Mouse (Mus musculus) forebrain, postnatal 0 days (tissue): ENCODE measurements at regions not wholly inside any gene's neighbourhood (a gene's known extent, or its start where the extent isn't known, plus 50 kb on each side); places are given as distances from the start of the nearest gene placed in this dataset.

Experiments used
- ATAC-seq: fragments of 200-750 bp; cut with Nextera tagmentation; 2 replicates; pipeline ENCODE4 v1.8.0; 2017; ENCODE audit warnings: mild to moderate bottlenecking, moderate library complexity
- DNase-seq: peaks from one replicate; pipeline ENCODE4 v3.0.0-alpha.2; 2015
- H3K27ac ChIP-seq: fragments of 300-500 bp; sonication (generic); 2 replicates; pipeline ENCODE4 v1.5.1; 2014; ENCODE audit warnings: low read depth, mild to moderate bottlenecking, antibody characterized with exemption, low read length, moderate library complexity, mixed read lengths
- H3K27me3 ChIP-seq: fragments of 300-500 bp; sonication (generic); 2 replicates; pipeline ENCODE4 v1.6.1; 2014; ENCODE audit warnings: mild to moderate bottlenecking, low read length, mixed read lengths; ENCODE audit not compliant: insufficient read depth
- H3K36me3 ChIP-seq: fragments of 300-500 bp; sonication (generic); 2 replicates; pipeline ENCODE4 v1.6.1; 2014; ENCODE audit warnings: mild to moderate bottlenecking, moderate library complexity; ENCODE audit not compliant: insufficient read depth
- H3K4me1 ChIP-seq: fragments of 300-500 bp; sonication (generic); 2 replicates; pipeline ENCODE4 v1.6.1; 2014; ENCODE audit warnings: antibody characterized with exemption; ENCODE audit not compliant: insufficient read depth
- H3K4me2 ChIP-seq: fragments of 300-500 bp; sonication (generic); 2 replicates; pipeline ENCODE4 v1.6.1; 2014; ENCODE audit warnings: low read depth, mild to moderate bottlenecking, moderate library complexity
- H3K4me3 ChIP-seq: fragments of 300-500 bp; sonication (generic); 2 replicates; pipeline ENCODE4 v1.5.1; 2014; ENCODE audit warnings: low read depth, low read length, mixed read lengths
- H3K9ac ChIP-seq: fragments of 300-500 bp; sonication (generic); 2 replicates; pipeline ENCODE4 v1.6.1; 2014; ENCODE audit warnings: mild to moderate bottlenecking
- H3K9me3 ChIP-seq: fragments of 300-500 bp; sonication (generic); 2 replicates; pipeline ENCODE4 v1.6.1; 2016; ENCODE audit warnings: low read length
- CTCF ChIP-seq: sonication (generic); IDR thresholded peaks from 2 replicates; pipeline ENCODE4 v1.5.1; 2016; ENCODE audit warnings: antibody characterized with exemption, control low read depth, low read depth
- WGBS: fragments of 180-500 bp; shearing (Covaris S2); extraction: QIAGEN DNeasy Blood & Tissue Kit; methylation state at CpG from one replicate; pipeline ENCODE4 v1.1.7; 2014; 5-methylcytosine and 5-hydroxymethylcytosine counted together

GRCm38 (mm10) chr10:74722971-74723370 is 244.0 kb upstream of the Gnaz start:
- TF ChIP-seq CTCF = no peak
- Histone ChIP-seq H3K9me3 (no peaks in the 10 kb centered on the region), H3K4me3 (no peak overlapping the region), H3K9ac (no peak overlapping the region), H3K27me3 (no peaks in the 10 kb centered on the region), H3K4me1 (no peaks in the 10 kb centered on the region), H3K27ac (no peak overlapping the region), H3K4me2 (no peak overlapping the region), H3K36me3 (no peaks in the 10 kb centered on the region)
- no peak for ATAC-seq
- no peak for DNase-seq

GRCm38 (mm10) chr10:74749446-74749845 is 217.5 kb upstream of the Gnaz start:
- no peak overlapping the region for H3K4me2 ChIP-seq
- H3K27me3 ChIP-seq = no peaks in the 10 kb centered on the region
- WGBS = 99% methylated on average over 2 of the region's 2 CpGs
- no peak for ATAC-seq
- H3K4me1 ChIP-seq = no peaks in the 10 kb centered on the region
- TF ChIP-seq CTCF = no peak
- no peak for DNase-seq
- H3K27ac ChIP-seq = no peak overlapping the region
- no peak overlapping the region for H3K4me3 ChIP-seq
- no peak overlapping the region for H3K9ac ChIP-seq
- H3K36me3 ChIP-seq = no peaks in the 10 kb centered on the region
- H3K9me3 ChIP-seq = no peaks in the 10 kb centered on the region

GRCm38 (mm10) chr10:74750879-74751278 is 216.1 kb upstream of the Gnaz start:
- H3K27ac ChIP-seq = no peak overlapping the region
- no peak for ATAC-seq

GRCm38 (mm10) chr10:74760734-74761133 is 206.2 kb upstream of the Gnaz start:
- no peaks in the 10 kb centered on the region for H3K4me1 ChIP-seq
- TF ChIP-seq CTCF = no peak
- DNase-seq (no peak), ATAC-seq (no peak)
- H3K36me3 ChIP-seq = no peaks in the 10 kb centered on the region
- H3K9me3 ChIP-seq = no peaks in the 10 kb centered on the region
- no peaks in the 10 kb centered on the region for H3K27me3 ChIP-seq
- no peak overlapping the region for H3K9ac ChIP-seq
- H3K4me2 ChIP-seq = no peak overlapping the region
- 54% methylated on average over 9 of the region's 9 CpGs for WGBS
- H3K27ac ChIP-seq = no peak overlapping the region
- H3K4me3 ChIP-seq = no peak overlapping the region

More at GRCm38 (mm10) chr10:74750879-74751278, 216.1 kb upstream of the Gnaz start:
- Histone ChIP-seq H3K4me1 (no peaks in the 10 kb centered on the region), H3K4me2 (no peak overlapping the region), H3K36me3 (no peaks in the 10 kb centered on the region), H3K4me3 (no peak overlapping the region), H3K27me3 (no peaks in the 10 kb centered on the region), H3K9me3 (no peaks in the 10 kb centered on the region), H3K9ac (no peak overlapping the region)
- no peak for TF ChIP-seq CTCF
- no peak for DNase-seq

GRCm38 (mm10) chr10:74789245-74789644 is 177.7 kb upstream of the Gnaz start:
- H3K9ac ChIP-seq = no peak overlapping the region
- no peaks in the 10 kb centered on the region for H3K4me1 ChIP-seq
- H3K4me2 ChIP-seq = no peak overlapping the region
- no peak overlapping the region for H3K4me3 ChIP-seq
- ATAC-seq (no peak), DNase-seq (no peak)
- H3K36me3 ChIP-seq = no peaks in the 10 kb centered on the region
- TF ChIP-seq CTCF = no peak
- H3K9me3 ChIP-seq = no peaks in the 10 kb centered on the region
- H3K27me3 ChIP-seq = no peaks in the 10 kb centered on the region
- WGBS = 89% methylated on average over 2 of the region's 2 CpGs
- H3K27ac ChIP-seq = no peak overlapping the region

- Histone ChIP-seq H3K36me3 (no peaks in the 10 kb centered on the region), H3K27ac (no peak overlapping the region), H3K4me3 (no peak overlapping the region), H3K27me3 (no peaks in the 10 kb centered on the region), H3K4me2 (no peak overlapping the region), H3K4me1 (no peaks in the 10 kb centered on the region), H3K9me3 (no peaks in the 10 kb centered on the region), H3K9ac (no peak overlapping the region)
- no peak for DNase-seq
- no peak for TF ChIP-seq CTCF
- no peak for ATAC-seq
- WGBS = 81% methylated on average over 3 of the region's 3 CpGs
Measured at GRCm38 (mm10) chr10:74789987-74790386, 177.0 kb upstream of the Gnaz start.

- no peaks in the 10 kb centered on the region for H3K36me3 ChIP-seq
- DNase-seq (no peak), ATAC-seq (no peak)
- no peak overlapping the region for H3K9ac ChIP-seq
- H3K27ac ChIP-seq = no peak overlapping the region
- no peak for TF ChIP-seq CTCF
- H3K4me2 ChIP-seq = no peak overlapping the region
- no peak overlapping the region for H3K4me3 ChIP-seq
- H3K4me1 ChIP-seq = no peaks in the 10 kb centered on the region
- no peaks in the 10 kb centered on the region for H3K27me3 ChIP-seq
- no peaks in the 10 kb centered on the region for H3K9me3 ChIP-seq
Measured at GRCm38 (mm10) chr10:74823395-74823794, 143.6 kb upstream of the Gnaz start.

- TF ChIP-seq CTCF = no peak
- H3K4me3 ChIP-seq = no peak overlapping the region
- ATAC-seq (no peak), DNase-seq (no peak)
- no peaks in the 10 kb centered on the region for H3K4me1 ChIP-seq
- 72% methylated on average over 2 of the region's 2 CpGs for WGBS
- no peak overlapping the region for H3K9ac ChIP-seq
- H3K36me3 ChIP-seq = no peaks in the 10 kb centered on the region
- H3K27me3 ChIP-seq = no peaks in the 10 kb centered on the region
- H3K9me3 ChIP-seq = no peaks in the 10 kb centered on the region
- H3K4me2 ChIP-seq = no peak overlapping the region
- no peak overlapping the region for H3K27ac ChIP-seq
Measured at GRCm38 (mm10) chr10:74834359-74834758, 132.6 kb upstream of the Gnaz start.
